Comparison of ENCODE assay signal across 8 mouse cellular contexts in the genomic region with DNA sequence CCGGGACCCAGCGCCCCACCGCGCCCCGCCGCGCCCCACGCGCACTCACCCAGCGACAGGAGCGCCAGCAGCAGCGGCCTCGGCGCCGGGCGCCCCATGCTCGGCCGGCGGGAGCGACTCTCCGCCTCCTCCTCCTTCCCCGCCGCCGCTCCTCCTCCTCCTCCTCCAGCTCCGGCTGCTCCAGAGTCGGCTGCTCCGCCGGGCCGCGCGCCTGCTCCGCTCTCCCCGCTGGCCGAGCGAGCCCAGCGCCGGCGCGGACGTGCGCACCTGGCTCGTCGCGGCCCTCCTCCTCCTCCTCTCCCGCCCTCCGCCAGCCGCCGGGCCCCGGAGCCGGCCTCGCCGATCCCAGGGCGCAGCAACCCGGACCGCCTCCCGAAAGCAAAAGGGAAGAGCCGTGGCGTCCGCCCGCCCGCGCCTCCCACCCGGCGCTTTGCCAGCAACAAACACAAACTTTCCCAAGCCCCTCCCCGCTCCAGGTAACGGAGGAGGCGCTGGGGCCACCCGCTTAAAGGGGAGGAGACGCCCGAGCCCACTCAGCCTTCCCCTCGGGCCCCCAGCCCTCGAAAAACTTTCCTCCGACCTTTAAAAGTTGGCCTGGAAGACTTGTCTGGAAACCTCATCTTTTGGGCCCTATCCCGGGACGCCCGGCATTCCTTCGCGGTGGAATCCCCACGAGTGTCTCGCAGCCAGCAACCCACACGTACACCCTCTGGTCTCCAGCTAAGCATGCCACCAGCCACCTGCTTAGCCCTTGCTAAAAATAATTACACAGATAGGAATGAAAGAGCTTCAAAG. TPM values are rescaled to one million over a fixed set of nuclear protein-coding genes. Genes with fewer than 3 reads are reported as not detected.
DNase-seq lines count a peak whose midpoint lies in the region; ATAC-seq and TF ChIP-seq lines count a peak whose summit lies in the region.

A gene (minus strand): TSS at position 236 of the 795 bp plus-strand sequence.

- H3K9ac ChIP-seq in embryonic facial prominence, embryonic 13.5 days, result peak within 1 kb of the TSS; percentile 96
- H3K9ac ChIP-seq in heart, embryonic 13.5 days, result peak within 1 kb of the TSS; percentile 97
- H3K9ac ChIP-seq in kidney, embryonic 15.5 days, result peak within 1 kb of the TSS; percentile 81
- no peak within 1 kb of the TSS for H3K9ac ChIP-seq in liver, embryonic 15.5 days
- H3K9ac ChIP-seq in neural tube, embryonic 13.5 days, result peak within 1 kb of the TSS; percentile 91

- no peaks in the 10 kb centered on the region for H3K9me3 ChIP-seq in embryonic facial prominence, embryonic 13.5 days
- no peaks in the 10 kb centered on the region for H3K9me3 ChIP-seq in heart, embryonic 13.5 days
- H3K9me3 ChIP-seq in kidney, embryonic 15.5 days (replicated peaks), result no peaks in the 10 kb centered on the region
- H3K9me3 ChIP-seq in liver, embryonic 15.5 days (replicated peaks), result no peaks in the 10 kb centered on the region
- H3K9me3 ChIP-seq in neural tube, embryonic 13.5 days, result no peaks in the 10 kb centered on the region

- peaks cover 11% of the 10 kb centered on the region for H3K79me3 ChIP-seq in C2C12 (ENCODE audit: low read depth)

- peak; percentile 46 for DNase-seq in adipocyte (ENCODE audit: low spot score)
- DNase-seq in thymus, postnatal 36 days, result peak; percentile 35 to 59

- peaks cover 54% of the 10 kb centered on the region for H3K4me1 ChIP-seq in embryonic facial prominence, embryonic 13.5 days
- H3K4me1 ChIP-seq in heart, embryonic 13.5 days, result peaks cover 54% of the 10 kb centered on the region
- H3K4me1 ChIP-seq in kidney, embryonic 15.5 days, result peaks cover 34% of the 10 kb centered on the region
- H3K4me1 ChIP-seq in liver, embryonic 15.5 days (replicated peaks), result no peaks in the 10 kb centered on the region; the same call in 1 of the 2 replicates
- peaks cover 61% of the 10 kb centered on the region for H3K4me1 ChIP-seq in neural tube, embryonic 13.5 days (replicated peaks)

- peak within 1 kb of the TSS; percentile 51 for H3K4me3 ChIP-seq in C2C12 (ENCODE audit: insufficient read depth, poor library complexity, severe bottlenecking)
- peak within 1 kb of the TSS; percentile 89 for H3K4me3 ChIP-seq in embryonic facial prominence, embryonic 13.5 days
- H3K4me3 ChIP-seq in heart, embryonic 13.5 days, result peak within 1 kb of the TSS; percentile 90
- H3K4me3 ChIP-seq in kidney, embryonic 15.5 days (replicated peaks), result peak within 1 kb of the TSS; percentile 82
- H3K4me3 ChIP-seq in liver, embryonic 15.5 days (replicated peaks), result peak within 1 kb of the TSS; percentile 56
- H3K4me3 ChIP-seq in neural tube, embryonic 13.5 days, result peak within 1 kb of the TSS; percentile 76

- H3K4me2 ChIP-seq in embryonic facial prominence, embryonic 13.5 days, result peak within 1 kb of the TSS; percentile 80
- H3K4me2 ChIP-seq in heart, embryonic 13.5 days, result peak within 1 kb of the TSS; percentile 82
- peak within 1 kb of the TSS; percentile 86 for H3K4me2 ChIP-seq in kidney, embryonic 15.5 days
- H3K4me2 ChIP-seq in liver, embryonic 15.5 days, result peak within 1 kb of the TSS; percentile 66
- peak within 1 kb of the TSS; percentile 97 for H3K4me2 ChIP-seq in neural tube, embryonic 13.5 days

- peak within 1 kb of the TSS; percentile 95 for H3K27ac ChIP-seq in embryonic facial prominence, embryonic 13.5 days
- H3K27ac ChIP-seq in heart, embryonic 13.5 days (replicated peaks), result peak within 1 kb of the TSS; percentile 96
- peak within 1 kb of the TSS; percentile 92 for H3K27ac ChIP-seq in kidney, embryonic 15.5 days
- no peak within 1 kb of the TSS for H3K27ac ChIP-seq in liver, embryonic 15.5 days (replicated peaks)
- peak within 1 kb of the TSS; percentile 62 for H3K27ac ChIP-seq in neural tube, embryonic 13.5 days (replicated peaks)

- no peaks in the 10 kb centered on the region for H3K36me3 ChIP-seq in C2C12 (ENCODE audit: control insufficient read depth, insufficient read depth)
- H3K36me3 ChIP-seq in embryonic facial prominence, embryonic 13.5 days, result no peaks in the 10 kb centered on the region
- no peaks in the 10 kb centered on the region for H3K36me3 ChIP-seq in heart, embryonic 13.5 days
- no peaks in the 10 kb centered on the region for H3K36me3 ChIP-seq in kidney, embryonic 15.5 days
- no peaks in the 10 kb centered on the region for H3K36me3 ChIP-seq in liver, embryonic 15.5 days (replicated peaks)
- H3K36me3 ChIP-seq in neural tube, embryonic 13.5 days, result no peaks in the 10 kb centered on the region

- under 1% methylated on average over 68 of the region's 81 CpGs for WGBS in embryonic facial prominence, embryonic 13.5 days
- under 1% methylated on average over 55 of the region's 81 CpGs for WGBS in heart, embryonic 13.5 days
- under 1% methylated on average over 48 of the region's 81 CpGs for WGBS in kidney, embryonic 15.5 days
- WGBS in liver, embryonic 15.5 days (ENCODE audit: insufficient replicate concordance), result 2% methylated on average over 75 of the region's 81 CpGs
- 1% methylated on average over 68 of the region's 81 CpGs for WGBS in neural tube, embryonic 13.5 days

- H3K27me3 ChIP-seq in C2C12 (ENCODE audit: control insufficient read depth, insufficient read depth, insufficient read length), result no peaks in the 10 kb centered on the region
- no peaks in the 10 kb centered on the region for H3K27me3 ChIP-seq in embryonic facial prominence, embryonic 13.5 days
- no peaks in the 10 kb centered on the region for H3K27me3 ChIP-seq in heart, embryonic 13.5 days (replicated peaks)
- peaks cover 16% of the 10 kb centered on the region; the same call in 1 of the 2 replicates for H3K27me3 ChIP-seq in kidney, embryonic 15.5 days
- peaks cover 67% of the 10 kb centered on the region for H3K27me3 ChIP-seq in liver, embryonic 15.5 days
- peaks cover 4% of the 10 kb centered on the region for H3K27me3 ChIP-seq in neural tube, embryonic 13.5 days

- peak within 1 kb of the TSS; percentile 89 for H3ac ChIP-seq in C2C12 (ENCODE audit: control insufficient read depth, insufficient read length, low read depth)

- H3K79me2 ChIP-seq in C2C12 (ENCODE audit: control insufficient read depth, insufficient read depth), result peaks cover 35% of the 10 kb centered on the region

- ATAC-seq in embryonic facial prominence, embryonic 13.5 days (ENCODE audit: insufficient number of reproducible peaks, insufficient read depth, low FRiP score, low TSS enrichment, low read depth), result peak; percentile 70; the same call in 1 of the 2 replicates
- peak; percentile 55 for ATAC-seq in heart, embryonic 13.5 days (ENCODE audit: extremely low read depth, insufficient number of reproducible peaks, low FRiP score, low TSS enrichment)
- ATAC-seq in kidney, embryonic 15.5 days (replicated peaks; ENCODE audit: low FRiP score), result peak; percentile 81
- peak; percentile 60 for ATAC-seq in liver, embryonic 15.5 days (ENCODE audit: insufficient read depth)
- ATAC-seq in neural tube, embryonic 13.5 days (ENCODE audit: low read depth), result peak; percentile 83

- TF ChIP-seq CTCF in C2C12 (IDR thresholded peaks at IDR 0.05; ENCODE audit: control insufficient read depth, insufficient read depth, insufficient read length), result no peak

TF ChIP-seq in C2C12, 6 proteins besides CTCF, POLR2A, EP300 and RAD21:
- no peak for TF ChIP-seq MYOG (IDR thresholded peaks at IDR 0.05; ENCODE audit: control insufficient read depth, extremely low read depth, insufficient read length)
- TF ChIP-seq FOSL1 (IDR thresholded peaks at IDR 0.05; ENCODE audit: insufficient read depth, low read length, poor library complexity, severe bottlenecking), result no peak
- no peak for TF ChIP-seq USF1 (IDR thresholded peaks at IDR 0.05; ENCODE audit: low read depth)
- no peak for TF ChIP-seq MYOD1 (IDR thresholded peaks at IDR 0.05; ENCODE audit: control insufficient read depth, insufficient read length, low read depth)
- TF ChIP-seq MAX (IDR thresholded peaks at IDR 0.05), result no peak
- TF ChIP-seq CEBPB (IDR thresholded peaks at IDR 0.05; ENCODE audit: low read depth), result no peak

RNA-seq across cellular contexts. Expression of the gene that starts here (rescaled TPM):
- polyA plus RNA-seq in C2C12 (2012; fragmentation: generic; extraction: Trizol), result 42.8 TPM
- 8.7 and 9.4 TPM in 2 replicates for polyA plus RNA-seq in embryonic facial prominence, embryonic 13.5 days (2015; fragmentation: Nextera tagmentation; extraction: Ambion mirVana)
- 5.1 and 6.8 TPM in 2 replicates for polyA plus RNA-seq in heart, embryonic 13.5 days (2015; fragmentation: Nextera tagmentation; extraction: Ambion mirVana)
- polyA plus RNA-seq in kidney, embryonic 15.5 days (2015; fragmentation: Nextera tagmentation; extraction: Ambion mirVana), result 2.8 and 2.9 TPM in 2 replicates
- polyA plus RNA-seq in liver, embryonic 15.5 days (2015; fragmentation: Nextera tagmentation; extraction: Ambion mirVana), result 0.17 and 0.24 TPM in 2 replicates
- polyA plus RNA-seq in neural tube, embryonic 13.5 days (2015; fragmentation: Nextera tagmentation; extraction: Ambion mirVana), result 3.2 and 3.5 TPM in 2 replicates

Comparison
In these comparisons a context has a peak if more than half of its experiments do, and no peak if none do; other contexts are left out.
1. Peak in ATAC-seq, H3K4me3 ChIP-seq and H3K4me2 ChIP-seq in liver, embryonic 15.5 days; RNA of the gene not detected or under 1 TPM.